Mouse (Mus musculus): ENCODE results near the gene Lamp3. TPM values are rescaled to one million over a fixed set of nuclear protein-coding genes. Genes with fewer than 3 reads are reported as not detected.

Gene Lamp3
- not detected in 2 replicates for polyA plus RNA-seq (2021; fragmentation: Nextera tagmentation)
- long read RNA-seq, experiment 1, result 0 reads
- long read RNA-seq, experiment 2, result 0 reads

DNA sequence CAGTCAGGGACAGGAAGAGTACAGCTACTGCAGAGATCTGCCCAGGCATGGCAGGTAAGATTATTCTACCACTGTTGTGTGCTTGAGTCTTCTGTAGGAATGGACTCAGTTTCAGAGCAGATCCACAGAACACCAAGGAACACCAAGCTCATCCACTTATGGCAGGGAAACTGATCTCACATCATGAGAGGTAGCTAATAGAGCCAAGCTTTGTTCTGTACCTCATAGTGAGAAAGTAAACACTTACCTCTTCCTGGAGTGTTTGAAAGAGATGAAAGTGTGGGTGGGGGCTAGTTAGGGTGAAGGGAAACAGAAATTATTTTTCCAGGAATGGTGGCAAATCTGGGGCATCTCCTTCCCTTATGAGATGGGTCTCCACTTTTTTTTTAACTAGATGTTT is at the start of gene Lamp3:
TSS of gene Lamp3 (minus strand) at position 160 of the 400 bp plus-strand sequence.

DNA sequence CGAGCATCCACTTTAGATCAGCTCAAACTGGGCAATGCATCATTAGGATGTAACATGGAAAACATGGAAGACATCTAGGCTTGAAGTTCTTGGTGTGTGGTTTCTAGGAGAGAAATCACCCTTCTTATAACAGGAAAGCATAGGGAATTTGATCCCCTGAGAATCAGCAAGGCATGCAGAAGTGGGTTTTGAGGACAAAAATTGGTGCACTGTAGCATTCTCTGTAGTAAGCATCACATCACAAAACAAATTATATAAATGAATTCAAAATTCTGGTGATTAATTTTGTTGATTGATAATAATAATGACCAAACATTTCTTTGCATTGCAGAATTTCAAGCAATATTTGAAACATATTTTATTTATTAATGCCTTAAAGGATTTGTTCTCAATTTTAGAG is 76.4 kb downstream of the Lamp3 start, which contains the start of gene Olfr171:
TSS of gene Olfr171 (minus strand) at position 101 of the 400 bp plus-strand sequence.

DNA sequence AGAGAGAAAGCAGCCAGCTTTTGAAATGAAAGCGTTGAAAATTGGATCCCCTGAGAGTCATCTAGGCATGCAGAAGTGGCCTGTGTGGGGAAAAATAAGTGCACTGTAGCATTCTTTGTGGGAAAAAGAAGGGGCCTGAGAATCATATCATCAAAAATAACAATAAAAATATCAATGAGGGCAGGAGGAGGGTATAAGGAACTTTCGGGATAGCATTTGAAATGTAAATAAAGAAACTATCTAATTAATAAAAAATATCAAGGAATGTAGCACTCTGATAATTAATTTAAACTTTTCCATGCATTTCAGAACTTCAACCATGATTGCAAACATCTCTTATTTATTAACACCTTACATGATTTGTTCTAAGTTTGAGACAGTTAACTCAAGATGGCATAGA is 94.4 kb downstream of the Lamp3 start, which contains the start of gene Olfr170:
TSS of gene Olfr170 (minus strand) at position 101 of the 400 bp plus-strand sequence.

Other genes starting within 250 kb of the Lamp3 start
- gene Olfr166, start 222.7 kb downstream of the Lamp3 start, polyA plus RNA-seq (2021; fragmentation: Nextera tagmentation), result not detected in 2 replicates
- gene Olfr167, start 184.1 kb downstream of the Lamp3 start, polyA plus RNA-seq (2021; fragmentation: Nextera tagmentation), result not detected in 2 replicates
- not detected in 2 replicates for gene Olfr168, start 170.8 kb downstream of the Lamp3 start, polyA plus RNA-seq (2021; fragmentation: Nextera tagmentation)
- not detected in 2 replicates for gene Olfr169, start 134.6 kb downstream of the Lamp3 start, polyA plus RNA-seq (2021; fragmentation: Nextera tagmentation)
- gene Olfr170, start 94.5 kb downstream of the Lamp3 start, polyA plus RNA-seq (2021; fragmentation: Nextera tagmentation), result not detected in 2 replicates
- gene Olfr171, start 76.5 kb downstream of the Lamp3 start, polyA plus RNA-seq (2021; fragmentation: Nextera tagmentation), result not detected in 2 replicates
- gene B3gnt5, start 53.8 kb upstream of the Lamp3 start, polyA plus RNA-seq (2021; fragmentation: Nextera tagmentation), result 0.57 and 0.89 TPM in 2 replicates

Data from layer of hippocampus, adult 6 months (tissue).